Mouse (Mus musculus) forebrain, embryonic 11.5 days (tissue): ENCODE measurements at regions not wholly inside any gene's neighbourhood (a gene's known extent, or its start where the extent isn't known, plus 50 kb on each side); places are given as distances from the start of the nearest gene placed in this dataset.

Experiments
- ATAC-seq: fragments of 200-750 bp; cut with Nextera tagmentation; replicated peaks from 2 replicates; pipeline ENCODE4 v1.8.0; 2017; ENCODE audit warnings: moderate TSS enrichment; ENCODE audit not compliant: low FRiP score
- DNase-seq: peaks from one replicate; pipeline ENCODE4 v3.0.0-alpha.2; 2017; ENCODE audit warnings: low spot score
- H3K27ac ChIP-seq: fragments of 300-500 bp; sonication (generic); 2 replicates; pipeline ENCODE4 v1.5.1; 2014; ENCODE audit warnings: low read depth, low read length
- H3K27me3 ChIP-seq: fragments of 300-500 bp; sonication (generic); 2 replicates; pipeline ENCODE4 v1.6.1; 2014; ENCODE audit warnings: mild to moderate bottlenecking, low read length, mixed read lengths; ENCODE audit not compliant: control insufficient read depth, insufficient read depth
- H3K36me3 ChIP-seq: fragments of 300-500 bp; sonication (generic); 2 replicates; pipeline ENCODE4 v1.6.1; 2014; ENCODE audit warnings: mild to moderate bottlenecking, low read length, moderate library complexity, mixed read lengths; ENCODE audit not compliant: control insufficient read depth, insufficient read depth
- H3K4me1 ChIP-seq: fragments of 300-500 bp; sonication (generic); replicated peaks from 2 replicates; pipeline ENCODE4 v1.6.1; 2014; ENCODE audit warnings: low read length, mixed read lengths; ENCODE audit not compliant: control insufficient read depth, insufficient read depth
- H3K4me2 ChIP-seq: fragments of 300-500 bp; sonication (generic); 2 replicates; pipeline ENCODE4 v1.6.1; 2014; ENCODE audit warnings: low read depth, mild to moderate bottlenecking, low read length, moderate library complexity, mixed read lengths; ENCODE audit not compliant: severe bottlenecking
- H3K4me3 ChIP-seq: fragments of 300-500 bp; sonication (generic); 2 replicates; pipeline ENCODE4 v1.5.1; 2014; ENCODE audit warnings: low read depth, low read length
- H3K9ac ChIP-seq: fragments of 300-500 bp; sonication (generic); 2 replicates; pipeline ENCODE4 v1.6.1; 2014; ENCODE audit warnings: low read length
- H3K9me3 ChIP-seq: fragments of 300-500 bp; sonication (generic); 2 replicates; pipeline ENCODE4 v1.6.1; 2016; ENCODE audit warnings: low read length, mixed read lengths; ENCODE audit not compliant: control insufficient read depth
- WGBS: fragments of 180-500 bp; shearing (Covaris S2); extraction: QIAGEN DNeasy Blood & Tissue Kit; methylation state at CpG from one replicate; pipeline ENCODE4 v1.1.7; 2014; 5-methylcytosine and 5-hydroxymethylcytosine counted together

DNA sequence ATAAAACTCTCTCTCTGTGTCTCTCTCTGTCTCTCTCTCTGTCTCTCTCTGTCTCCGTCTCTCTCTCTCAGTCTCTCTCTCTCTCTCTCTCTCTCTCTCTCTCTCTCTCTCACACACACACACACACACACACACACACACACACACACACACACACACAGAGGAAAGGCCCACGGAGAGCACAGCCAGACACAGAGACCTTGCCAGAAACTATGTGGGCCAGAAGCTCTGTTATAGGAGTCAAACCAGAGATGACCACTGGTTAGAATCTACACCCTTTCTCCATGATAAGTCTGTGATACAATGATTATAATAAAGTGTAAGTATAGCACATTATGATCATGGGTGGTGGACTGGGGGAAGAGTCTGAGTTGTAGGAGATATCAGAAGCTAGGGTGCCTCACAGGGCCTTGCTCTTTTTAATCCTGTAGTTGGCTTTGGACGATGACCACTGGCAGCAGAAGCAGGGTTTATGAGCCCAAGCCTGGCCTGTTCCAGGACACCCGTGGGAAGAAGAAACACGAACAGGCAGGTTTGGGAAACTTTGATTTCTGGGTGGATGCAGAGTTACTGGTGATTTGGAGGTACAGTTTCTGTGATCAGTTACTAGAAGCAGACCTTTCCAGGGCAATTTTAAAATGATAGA, 80.2 kb upstream of the Dazl start:
- no peak for DNase-seq
- no peak overlapping the region for H3K4me2 ChIP-seq
- no peak overlapping the region for H3K9ac ChIP-seq
- no peaks in the 10 kb centered on the region for H3K4me1 ChIP-seq
- no peak overlapping the region for H3K4me3 ChIP-seq
- no peak for ATAC-seq
- no peaks in the 10 kb centered on the region for H3K27me3 ChIP-seq
- H3K36me3 ChIP-seq = no peaks in the 10 kb centered on the region
- no peak overlapping the region for H3K27ac ChIP-seq
- no peaks in the 10 kb centered on the region for H3K9me3 ChIP-seq
- 78% methylated on average over 5 of the region's 5 CpGs for WGBS

GRCm38 (mm10) chr17:50375465-50375864, 82.0 kb upstream of the Dazl start:
- no peaks in the 10 kb centered on the region for H3K9me3 ChIP-seq
- 94% methylated on average over 3 of the region's 3 CpGs for WGBS

GRCm38 (mm10) chr17:50376708-50377107, 83.3 kb upstream of the Dazl start:
- Histone ChIP-seq H3K27me3 (no peaks in the 10 kb centered on the region), H3K9me3 (no peaks in the 10 kb centered on the region), H3K4me2 (no peak overlapping the region), H3K4me1 (no peaks in the 10 kb centered on the region), H3K36me3 (no peaks in the 10 kb centered on the region), H3K9ac (no peak overlapping the region), H3K4me3 (no peak overlapping the region), H3K27ac (no peak overlapping the region)
- ATAC-seq = no peak
- DNase-seq = no peak
- 93% methylated on average over 8 of the region's 8 CpGs for WGBS

More at GRCm38 (mm10) chr17:50375465-50375864, 82.0 kb upstream of the Dazl start:
- H3K4me3 ChIP-seq = no peak overlapping the region
- H3K4me1 ChIP-seq = no peaks in the 10 kb centered on the region
- H3K9ac ChIP-seq = no peak overlapping the region
- no peaks in the 10 kb centered on the region for H3K36me3 ChIP-seq
- DNase-seq (no peak), ATAC-seq (no peak)
- H3K27ac ChIP-seq = no peak overlapping the region
- no peak overlapping the region for H3K4me2 ChIP-seq
- H3K27me3 ChIP-seq = no peaks in the 10 kb centered on the region

GRCm38 (mm10) chr17:50378141-50378727, 84.8 kb upstream of the Dazl start:
- H3K9me3 ChIP-seq = no peaks in the 10 kb centered on the region
- no peak overlapping the region for H3K4me3 ChIP-seq
- no peaks in the 10 kb centered on the region for H3K4me1 ChIP-seq
- H3K36me3 ChIP-seq = no peaks in the 10 kb centered on the region
- H3K4me2 ChIP-seq = no peak overlapping the region
- no peak overlapping the region for H3K27ac ChIP-seq
- ATAC-seq = no peak
- no peaks in the 10 kb centered on the region for H3K27me3 ChIP-seq
- 87% methylated on average over 3 of the region's 3 CpGs for WGBS
- no peak for DNase-seq
- H3K9ac ChIP-seq = no peak overlapping the region

DNA sequence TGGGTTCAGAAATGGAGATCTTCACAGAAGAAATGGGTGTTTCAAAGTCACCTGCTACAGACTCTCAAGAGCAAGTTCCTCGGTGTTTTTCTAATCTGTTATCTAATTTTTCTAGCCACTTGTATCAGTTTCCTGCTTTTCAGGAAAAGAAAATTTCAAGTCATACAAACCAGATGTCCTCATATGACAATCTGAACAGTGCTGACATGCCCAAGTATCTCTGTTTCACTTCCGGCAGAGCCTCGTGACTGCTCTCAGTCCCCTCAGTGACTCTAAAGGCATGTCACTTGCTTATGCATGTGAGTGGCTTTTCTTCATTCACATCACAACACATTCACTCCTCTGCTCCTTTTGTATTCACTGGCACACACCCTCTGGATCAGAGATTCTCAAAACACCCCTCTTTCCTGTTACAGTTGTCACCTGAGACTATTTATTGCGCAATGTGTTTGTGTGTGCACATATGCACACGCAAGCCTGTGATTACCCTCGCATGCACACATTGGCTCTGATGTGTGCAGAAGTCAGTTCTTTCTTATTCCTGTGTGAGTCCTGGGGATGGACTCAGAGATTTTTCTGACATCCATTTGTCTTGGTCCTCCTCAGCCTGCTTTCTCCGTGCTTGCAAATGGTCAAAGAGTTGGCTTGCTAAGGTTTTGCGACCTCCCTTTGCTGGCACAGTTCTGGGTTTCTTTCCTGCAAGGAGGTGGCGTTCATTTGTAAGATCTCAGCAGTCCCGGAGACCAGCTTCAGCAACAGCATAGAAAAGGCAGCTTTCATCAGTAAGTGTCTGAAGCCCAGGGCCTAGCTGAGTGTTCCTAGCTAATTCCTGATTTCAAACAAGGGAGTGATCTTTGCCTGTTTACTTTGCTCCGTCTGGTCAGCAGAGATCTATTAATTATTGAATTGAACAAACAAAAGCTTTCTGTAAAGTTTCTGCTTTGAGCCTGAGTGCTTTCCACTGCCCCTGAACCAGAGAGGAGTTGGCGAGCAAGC, 95.6 kb upstream of the Dazl start:
- WGBS = 88% methylated on average over 12 of the region's 12 CpGs
- no peak for DNase-seq
- no peak for ATAC-seq

DNA sequence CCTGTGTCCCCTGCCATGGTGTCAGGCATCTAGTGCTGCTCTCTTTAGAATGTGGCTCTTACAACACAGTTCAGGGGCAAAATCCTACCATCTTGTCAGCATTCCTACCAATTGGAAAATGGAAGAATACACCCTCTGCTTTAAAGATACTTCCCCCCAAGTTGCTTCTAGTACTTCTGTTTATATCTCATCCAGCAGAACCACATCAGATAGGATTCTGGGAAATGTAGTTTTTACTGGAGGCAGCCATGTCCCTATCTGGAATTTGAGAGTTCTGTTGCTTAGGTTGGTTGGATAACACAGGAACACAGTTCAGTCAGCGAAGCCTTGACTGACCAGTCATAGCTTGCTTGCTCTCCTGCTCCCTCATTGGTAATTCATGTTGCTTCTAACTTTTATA, 96.7 kb upstream of the Dazl start:
- WGBS = 83% methylated on average over 1 of the region's 1 CpGs
- Histone ChIP-seq H3K36me3 (no peaks in the 10 kb centered on the region), H3K4me3 (no peak overlapping the region), H3K9ac (no peak overlapping the region), H3K27me3 (no peaks in the 10 kb centered on the region), H3K27ac (no peak overlapping the region), H3K4me1 (no peaks in the 10 kb centered on the region), H3K4me2 (no peak overlapping the region), H3K9me3 (no peaks in the 10 kb centered on the region)
- DNase-seq (no peak), ATAC-seq (no peak)

More for the DNA sequence above, 95.6 kb upstream of the Dazl start:
- H3K36me3 ChIP-seq = no peaks in the 10 kb centered on the region
- H3K27me3 ChIP-seq = no peaks in the 10 kb centered on the region
- no peak overlapping the region for H3K27ac ChIP-seq
- H3K4me3 ChIP-seq = no peak overlapping the region
- H3K9me3 ChIP-seq = no peaks in the 10 kb centered on the region
- H3K9ac ChIP-seq = no peak overlapping the region
- H3K4me2 ChIP-seq = no peak overlapping the region
- no peaks in the 10 kb centered on the region for H3K4me1 ChIP-seq

DNA sequence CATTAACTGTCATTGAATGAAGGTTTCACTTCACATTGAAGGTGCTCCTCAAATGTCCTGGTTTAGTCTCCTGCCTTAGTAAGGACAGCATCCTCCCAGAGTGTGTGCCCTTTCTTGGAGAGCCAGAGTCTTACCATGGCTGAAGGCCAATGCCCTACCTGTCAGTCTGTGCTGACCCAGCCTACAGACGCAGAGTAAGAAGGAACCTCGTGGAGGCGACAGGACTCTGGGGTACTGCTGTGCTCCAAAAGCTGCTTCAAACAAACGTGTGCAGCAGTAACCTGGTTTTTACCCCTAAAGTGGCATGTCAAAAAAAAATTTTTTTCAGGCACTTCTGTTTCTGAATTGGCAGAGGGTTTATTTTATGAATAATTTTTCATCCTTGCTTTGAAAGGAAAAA, 97.8 kb upstream of the Dazl start:
- no peaks in the 10 kb centered on the region for H3K36me3 ChIP-seq
- ATAC-seq (no peak), DNase-seq (no peak)
- no peak overlapping the region for H3K9ac ChIP-seq
- H3K9me3 ChIP-seq = no peaks in the 10 kb centered on the region
- WGBS = 83% methylated on average over 4 of the region's 4 CpGs
- no peak overlapping the region for H3K4me2 ChIP-seq
- H3K4me1 ChIP-seq = no peaks in the 10 kb centered on the region
- H3K4me3 ChIP-seq = no peak overlapping the region
- H3K27ac ChIP-seq = no peak overlapping the region
- no peaks in the 10 kb centered on the region for H3K27me3 ChIP-seq

GRCm38 (mm10) chr17:50391996-50392395, 98.6 kb upstream of the Dazl start:
- Histone ChIP-seq H3K4me2 (no peak overlapping the region), H3K9me3 (no peaks in the 10 kb centered on the region), H3K4me3 (no peak overlapping the region), H3K27ac (no peak overlapping the region), H3K9ac (no peak overlapping the region), H3K36me3 (no peaks in the 10 kb centered on the region), H3K4me1 (no peaks in the 10 kb centered on the region), H3K27me3 (no peaks in the 10 kb centered on the region)
- DNase-seq = no peak
- no peak for ATAC-seq
- 91% methylated on average over 11 of the region's 11 CpGs for WGBS
